Mouse (Mus musculus): ENCODE results near the gene Sds.

- TF ChIP-seq CTCF (IDR thresholded peaks at IDR 0.05; ENCODE audit: control insufficient read depth, insufficient read depth, low read length), result no peak
- no peak for TF ChIP-seq POLR2A (IDR thresholded peaks at IDR 0.05; ENCODE audit: borderline replicate concordance, control insufficient read depth, low read depth, low read length)
These were observed 41.2 kb upstream of the Sds start for GRCm38 (mm10) chr5:120435006-120435681.
